Mouse (Mus musculus) gonadal fat pad, adult 2 months (tissue): Measurements from ENCODE around the gene Eipr1. TPM values are rescaled to one million over a fixed set of nuclear protein-coding genes. Genes with fewer than 3 reads are reported as not detected.
"Not testable (repeated sequence)": the region's sequence is repeated elsewhere in the genome, so short reads cannot be mapped to it uniquely, and the experiment has no call there.

Experiments
- DNase-seq: peaks from one replicate; pipeline ENCODE4 v3.0.0-alpha.2; 2012; ENCODE audit warnings: low read depth
- polyA plus RNA-seq: library from polyadenylated mRNA; depleted of rRNA; stranded (reverse); fragments of >200 nt; gene quantifications from 2 replicates; pipeline ENCODE4 v1.2.3, GENCODE M21; 2012; rRNA removed

The Eipr1 gene
- polyA plus RNA-seq, result 31.3 and 51.6 TPM in 2 replicates

- DNase-seq, result peak; percentile 66
Observed at GRCm38 (mm10) chr12:28751508-28752263, at the start of gene Eipr1. Eipr1 (plus strand) TSS chr12:28751803.

GRCm38 (mm10) chr12:28704381-28704780, 47.2 kb upstream of the Eipr1 start:
- DNase-seq, result no peak

- no peak for DNase-seq
Observed at GRCm38 (mm10) chr12:28705204-28705603, 46.4 kb upstream of the Eipr1 start.

- DNase-seq, result no peak
Observed at GRCm38 (mm10) chr12:28708154-28708553, 43.4 kb upstream of the Eipr1 start.

- DNase-seq, result no peak
Observed at GRCm38 (mm10) chr12:28710566-28711185, 40.9 kb upstream of the Eipr1 start.

GRCm38 (mm10) chr12:28714822-28715632, 36.6 kb upstream of the Eipr1 start:
- DNase-seq, result no peak

- DNase-seq, result no peak
Observed at GRCm38 (mm10) chr12:28717066-28717465, 34.5 kb upstream of the Eipr1 start.

GRCm38 (mm10) chr12:28718106-28718505, 33.5 kb upstream of the Eipr1 start:
- no peak for DNase-seq

GRCm38 (mm10) chr12:28724366-28724765, 27.2 kb upstream of the Eipr1 start:
- no peak for DNase-seq

GRCm38 (mm10) chr12:28726204-28726603, 25.4 kb upstream of the Eipr1 start:
- DNase-seq, result no peak

GRCm38 (mm10) chr12:28727061-28727460, 24.5 kb upstream of the Eipr1 start:
- DNase-seq, result no peak

GRCm38 (mm10) chr12:28732631-28733030, 19.0 kb upstream of the Eipr1 start:
- DNase-seq, result no peak

- DNase-seq, result not testable (repeated sequence)
Observed at GRCm38 (mm10) chr12:28733520-28734245, 17.9 kb upstream of the Eipr1 start.

- no peak for DNase-seq
Observed at GRCm38 (mm10) chr12:28734271-28734670, 17.3 kb upstream of the Eipr1 start.

GRCm38 (mm10) chr12:28735293-28735692, 16.3 kb upstream of the Eipr1 start:
- DNase-seq, result no peak

- no peak for DNase-seq
Observed at GRCm38 (mm10) chr12:28743328-28743727, 8.3 kb upstream of the Eipr1 start.

GRCm38 (mm10) chr12:28750021-28750633, 1.5 kb upstream of the Eipr1 start, which contains the start of gene Trappc12:
Trappc12 (minus strand) TSS chr12:28750472.
- DNase-seq, result peak; percentile 34

- DNase-seq, result no peak
Observed at GRCm38 (mm10) chr12:28750876-28751275, 727 bp upstream of the Eipr1 start.

- DNase-seq, result no peak
Observed at GRCm38 (mm10) chr12:28756019-28756418, 4.4 kb downstream of the Eipr1 start.

- no peak for DNase-seq
Observed at GRCm38 (mm10) chr12:28769953-28770352, 18.4 kb downstream of the Eipr1 start.

GRCm38 (mm10) chr12:28773815-28774214, 22.2 kb downstream of the Eipr1 start:
- DNase-seq, result no peak
